Mouse (Mus musculus) bone marrow macrophage, adult 2 months (primary cell): Measurements from ENCODE around the gene Ccdc65.

Source experiments
- CTCF ChIP-seq: IDR thresholded peaks from 2 replicates; pipeline ENCODE4 v1.5.1; 2012; ENCODE audit warnings: low read depth, mild to moderate bottlenecking, low read length, moderate library complexity
- POLR2A ChIP-seq: IDR thresholded peaks from 2 replicates; pipeline ENCODE4 v1.6.1; 2012; ENCODE audit warnings: mild to moderate bottlenecking, low read depth, low read length, borderline replicate concordance

DNA sequence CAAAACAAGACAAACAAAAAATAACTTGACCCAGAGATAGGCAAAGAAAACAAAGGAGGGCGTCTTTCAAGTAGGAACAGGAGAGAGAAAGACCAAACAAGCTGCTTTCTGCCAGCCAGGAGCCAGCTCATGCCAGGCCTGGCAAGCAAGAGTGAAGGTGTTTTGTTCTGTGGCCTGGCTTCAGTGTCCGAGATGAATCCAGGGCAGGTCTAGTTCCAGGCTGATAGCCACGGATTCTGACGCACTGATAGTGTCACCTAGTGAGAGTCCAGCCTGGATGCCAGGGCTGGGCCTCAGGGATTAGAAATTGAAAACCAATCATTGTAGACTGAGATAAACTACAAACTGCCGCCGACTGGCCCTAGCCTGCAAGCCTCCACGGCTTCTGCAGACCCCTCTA lies 30.0 kb upstream of the Ccdc65 start:
- TF ChIP-seq CTCF (no peak), POLR2A (no peak)
